Mouse (Mus musculus): Measurements from ENCODE around the gene Tle4. TPM values are rescaled to one million over a fixed set of nuclear protein-coding genes. Genes with fewer than 3 reads are reported as not detected.

The Tle4 gene
- polyA plus RNA-seq, 1 experiment from 2014 or later = 26.7 TPM

DNA sequence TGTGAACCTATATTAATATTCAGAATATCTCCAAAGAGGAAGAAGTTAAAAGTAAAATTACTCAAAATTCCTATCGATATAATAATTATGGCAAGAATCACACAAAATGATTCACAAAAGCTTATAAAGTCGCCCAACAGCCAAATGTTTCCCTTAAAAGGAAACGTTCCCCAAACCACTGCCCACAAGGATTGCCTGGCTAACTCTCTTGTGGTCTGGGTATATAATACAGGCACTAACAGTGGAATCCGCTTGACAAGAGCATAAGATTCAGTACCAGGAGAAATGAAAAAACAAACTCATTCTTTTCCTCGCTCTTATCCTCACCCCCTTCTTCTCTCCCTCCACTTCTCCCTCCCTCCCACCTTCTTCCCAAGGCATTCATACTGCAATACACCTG, 19.2 kb downstream of the Tle4 start:
- Histone ChIP-seq H3K4me1 (ENCODE audit: control insufficient read depth, insufficient read depth, low read length) (no peaks in the 10 kb centered on the region), H3K4me2 (ENCODE audit: low read length) (no peak overlapping the region)

DNA sequence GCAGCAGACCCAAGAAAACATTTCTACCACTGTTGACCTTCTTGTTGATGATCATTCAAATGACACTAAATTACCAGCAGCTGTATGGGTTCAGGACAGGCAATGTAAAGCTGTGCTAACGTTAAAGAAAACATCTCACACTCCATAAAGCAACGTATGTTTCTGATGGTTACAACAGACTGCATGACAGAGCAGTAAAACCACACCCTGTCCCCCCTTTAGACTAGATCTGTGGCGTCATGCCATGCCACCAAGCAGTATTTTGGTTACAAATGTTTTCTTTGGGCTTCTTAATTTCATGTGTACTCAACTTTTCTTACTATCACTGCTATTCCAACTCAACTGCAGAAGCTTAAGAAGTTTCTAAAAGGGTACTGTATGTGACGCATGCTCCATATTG, 19.8 kb downstream of the Tle4 start:
- H3K36me3 ChIP-seq (ENCODE audit: control insufficient read depth, insufficient read depth, low read length) = 0 out of 2 replicates have a peak, but pooled peaks cover 3% of the 10 kb centered on the region
- no peaks in the 10 kb centered on the region for H3K27me3 ChIP-seq (ENCODE audit: control insufficient read depth, insufficient read depth, low read depth, low read length)
- H3K27ac ChIP-seq (ENCODE audit: low read length) = no peak overlapping the region
- H3K9me3 ChIP-seq (replicated peaks; ENCODE audit: control insufficient read depth, low read length, poor library complexity, severe bottlenecking) = no peaks in the 10 kb centered on the region
- H3K9ac ChIP-seq (ENCODE audit: low read depth, low read length) = no peak overlapping the region
- H3K4me2 ChIP-seq (ENCODE audit: low read length) = no peak overlapping the region
- no peak overlapping the region for H3K4me3 ChIP-seq (ENCODE audit: low read depth, low read length)
- no peaks in the 10 kb centered on the region for H3K4me1 ChIP-seq (ENCODE audit: control insufficient read depth, insufficient read depth, low read length)
- WGBS = 93% methylated on average over 4 of the region's 4 CpGs
- ATAC-seq = no peak

More for the DNA sequence above, 19.2 kb downstream of the Tle4 start:
- Histone ChIP-seq H3K9ac (ENCODE audit: low read depth, low read length) (no peak overlapping the region), H3K4me3 (ENCODE audit: low read depth, low read length) (no peak overlapping the region), H3K27me3 (ENCODE audit: control insufficient read depth, insufficient read depth, low read depth, low read length) (no peaks in the 10 kb centered on the region), H3K27ac (ENCODE audit: low read length) (no peak overlapping the region), H3K9me3 (replicated peaks; ENCODE audit: control insufficient read depth, low read length, poor library complexity, severe bottlenecking) (no peaks in the 10 kb centered on the region), H3K36me3 (ENCODE audit: control insufficient read depth, insufficient read depth, low read length) (0 out of 2 replicates have a peak, but pooled peaks cover 3% of the 10 kb centered on the region)
- whole genome bisulfite sequencing = 89% methylated on average over 5 of the region's 5 CpGs
- ATAC-seq = no peak

DNA sequence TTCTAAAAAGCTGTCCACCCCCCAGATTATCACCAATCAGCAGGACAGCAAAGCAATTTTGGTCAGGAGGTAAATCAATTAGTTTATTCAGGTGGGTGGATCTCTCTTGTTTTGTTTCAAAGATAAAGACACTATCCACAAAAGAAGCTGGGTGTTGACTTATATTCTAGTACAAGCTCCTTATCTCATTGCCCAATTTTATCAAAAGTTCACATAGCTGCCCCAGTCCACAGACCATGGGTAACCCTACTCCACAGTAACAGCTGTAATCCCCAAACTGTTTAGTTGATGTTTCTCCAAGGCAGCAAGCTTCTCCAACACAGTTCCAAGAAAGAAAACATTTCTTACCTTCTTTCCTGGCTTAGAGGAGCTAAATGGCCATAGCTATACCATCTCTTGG, 21.5 kb downstream of the Tle4 start:
- Histone ChIP-seq H3K27me3 (ENCODE audit: control insufficient read depth, insufficient read depth, low read depth, low read length) (no peaks in the 10 kb centered on the region), H3K4me3 (ENCODE audit: low read depth, low read length) (no peak overlapping the region), H3K36me3 (ENCODE audit: control insufficient read depth, insufficient read depth, low read length) (0 out of 2 replicates have a peak, but pooled peaks cover 3% of the 10 kb centered on the region), H3K9ac (ENCODE audit: low read depth, low read length) (no peak overlapping the region), H3K4me2 (ENCODE audit: low read length) (no peak overlapping the region), H3K27ac (ENCODE audit: low read length) (no peak overlapping the region), H3K4me1 (ENCODE audit: control insufficient read depth, insufficient read depth, low read length) (no peaks in the 10 kb centered on the region), H3K9me3 (replicated peaks; ENCODE audit: control insufficient read depth, low read length, poor library complexity, severe bottlenecking) (no peaks in the 10 kb centered on the region)
- no peak for ATAC-seq

DNA sequence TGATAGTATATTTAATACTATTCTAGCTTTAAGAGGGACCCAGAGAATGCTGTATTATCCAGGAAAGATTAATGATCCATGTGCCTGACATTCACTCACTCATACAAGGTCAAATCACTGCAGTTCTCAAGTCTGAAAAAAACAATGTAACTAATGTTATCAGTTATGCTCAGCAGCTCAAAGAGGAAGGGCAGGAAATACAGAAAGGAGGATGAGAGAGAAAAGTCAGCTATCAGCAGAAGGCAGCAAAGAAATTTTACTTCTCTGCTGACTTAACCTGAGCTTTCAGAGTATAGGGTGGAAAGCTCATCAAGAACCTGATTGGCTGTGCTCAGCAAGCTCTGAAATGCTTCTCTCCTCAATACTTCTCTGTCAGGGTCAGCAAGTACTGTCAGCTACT, 29.0 kb downstream of the Tle4 start:
- no peak for ATAC-seq

DNA sequence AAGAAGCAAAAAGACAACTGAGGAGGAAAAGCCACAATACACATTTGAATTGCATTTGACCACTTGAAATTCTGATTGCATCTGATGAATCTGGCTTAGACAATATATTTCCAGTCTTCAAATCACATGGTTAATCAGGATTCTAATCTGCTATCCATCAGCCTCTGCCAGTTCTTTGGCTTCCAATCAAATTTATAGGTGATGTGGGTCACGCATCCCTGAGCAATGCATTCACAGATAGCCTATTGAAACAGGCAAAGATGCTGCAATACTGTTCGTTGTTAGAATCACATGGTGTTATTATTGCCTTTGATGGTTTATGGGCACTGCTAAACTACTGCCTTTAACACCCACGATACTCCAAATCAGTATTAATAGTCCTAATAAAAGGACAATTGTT, 30.8 kb downstream of the Tle4 start:
- H3K27ac ChIP-seq (ENCODE audit: low read length) = 0 out of 2 replicates have a peak overlapping the region, but pooled peaks have one; percentile 47

More for the DNA sequence above, 29.0 kb downstream of the Tle4 start:
- Histone ChIP-seq H3K9me3 (replicated peaks; ENCODE audit: control insufficient read depth, low read length, poor library complexity, severe bottlenecking) (no peaks in the 10 kb centered on the region), H3K4me2 (ENCODE audit: low read length) (no peak overlapping the region), H3K27ac (ENCODE audit: low read length) (no peak overlapping the region), H3K4me3 (ENCODE audit: low read depth, low read length) (no peak overlapping the region), H3K27me3 (ENCODE audit: control insufficient read depth, insufficient read depth, low read depth, low read length) (no peaks in the 10 kb centered on the region), H3K4me1 (ENCODE audit: control insufficient read depth, insufficient read depth, low read length) (peaks cover 15% of the 10 kb centered on the region), H3K36me3 (ENCODE audit: control insufficient read depth, insufficient read depth, low read length) (no peaks in the 10 kb centered on the region), H3K9ac (ENCODE audit: low read depth, low read length) (no peak overlapping the region)

DNA sequence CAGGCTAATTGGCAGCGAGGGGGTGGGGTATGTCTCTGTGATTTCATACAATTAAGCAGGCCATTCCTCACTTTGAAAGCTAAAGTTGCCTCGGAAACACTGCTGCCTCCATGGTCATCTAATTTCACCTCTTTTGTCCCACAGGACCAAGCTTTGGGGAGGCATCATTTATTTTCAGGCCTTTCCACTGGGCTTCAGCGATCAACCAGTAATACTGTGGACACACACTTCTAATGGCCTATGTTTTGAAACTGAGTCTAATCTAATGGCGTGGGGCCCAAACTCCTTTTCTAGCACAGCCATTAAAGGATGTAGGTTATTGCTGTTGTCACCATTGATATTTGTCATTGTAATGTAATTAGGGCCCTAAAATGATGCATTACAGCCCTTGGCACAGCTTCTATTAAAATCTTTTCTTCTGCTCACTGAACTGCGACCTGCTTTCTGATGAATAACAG, 31.3 kb downstream of the Tle4 start:
- H3K4me2 ChIP-seq (ENCODE audit: low read length) = no peak overlapping the region
- ATAC-seq = peak; percentile 44; the same call in 1 of the 2 replicates
- peaks cover 15% of the 10 kb centered on the region for H3K4me1 ChIP-seq (ENCODE audit: control insufficient read depth, insufficient read depth, low read length)
- no peak overlapping the region for H3K27ac ChIP-seq (ENCODE audit: low read length)
- no peaks in the 10 kb centered on the region for H3K36me3 ChIP-seq (ENCODE audit: control insufficient read depth, insufficient read depth, low read length)
- H3K9ac ChIP-seq (ENCODE audit: low read depth, low read length) = no peak overlapping the region
- no peaks in the 10 kb centered on the region for H3K9me3 ChIP-seq (replicated peaks; ENCODE audit: control insufficient read depth, low read length, poor library complexity, severe bottlenecking)
- 12% methylated on average over 5 of the region's 5 CpGs for WGBS
- no peaks in the 10 kb centered on the region for H3K27me3 ChIP-seq (ENCODE audit: control insufficient read depth, insufficient read depth, low read depth, low read length)
- no peak overlapping the region for H3K4me3 ChIP-seq (ENCODE audit: low read depth, low read length)

More for the DNA sequence above, 30.8 kb downstream of the Tle4 start:
- H3K9ac ChIP-seq (ENCODE audit: low read depth, low read length) = no peak overlapping the region
- no peaks in the 10 kb centered on the region for H3K36me3 ChIP-seq (ENCODE audit: control insufficient read depth, insufficient read depth, low read length)
- no peak for ATAC-seq
- 21% methylated on average over 3 of the region's 3 CpGs for WGBS
- H3K4me1 ChIP-seq (ENCODE audit: control insufficient read depth, insufficient read depth, low read length) = peaks cover 15% of the 10 kb centered on the region
- H3K9me3 ChIP-seq (replicated peaks; ENCODE audit: control insufficient read depth, low read length, poor library complexity, severe bottlenecking) = no peaks in the 10 kb centered on the region
- no peak overlapping the region for H3K4me3 ChIP-seq (ENCODE audit: low read depth, low read length)
- H3K27me3 ChIP-seq (ENCODE audit: control insufficient read depth, insufficient read depth, low read depth, low read length) = no peaks in the 10 kb centered on the region
- no peak overlapping the region for H3K4me2 ChIP-seq (ENCODE audit: low read length)

DNA sequence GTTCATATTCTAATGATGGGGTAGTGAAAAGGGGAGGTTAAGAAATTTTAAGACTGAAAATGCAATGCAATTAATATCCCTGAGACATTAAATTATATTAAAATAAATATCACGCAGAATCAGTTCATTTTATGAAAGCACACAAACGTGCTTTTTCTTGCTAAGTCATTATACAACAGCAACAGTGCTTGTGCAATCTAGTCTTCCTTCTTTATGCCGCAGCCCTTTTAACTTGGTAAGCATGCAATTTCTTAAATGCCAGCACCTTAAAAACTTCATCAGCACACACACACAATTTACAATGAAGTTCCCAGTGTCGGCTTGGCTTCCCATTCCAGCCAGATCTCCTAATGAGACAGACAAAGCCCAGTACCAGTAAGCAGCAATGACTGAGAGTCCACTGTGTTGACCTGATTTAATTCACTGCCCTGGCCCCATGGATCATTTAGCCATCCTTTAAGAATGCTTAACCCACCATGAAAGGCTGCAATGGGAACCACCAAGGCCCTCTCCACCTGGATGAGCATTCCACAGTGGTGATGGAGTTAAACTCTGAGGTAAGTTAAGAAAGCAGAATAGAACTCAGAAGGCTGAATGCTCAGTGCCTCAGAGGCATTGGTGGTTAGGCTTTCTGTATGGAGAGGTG, 32.3 kb downstream of the Tle4 start:
- H3K4me1 ChIP-seq (ENCODE audit: control insufficient read depth, insufficient read depth, low read length) = peaks cover 15% of the 10 kb centered on the region
- no peak overlapping the region for H3K4me3 ChIP-seq (ENCODE audit: low read depth, low read length)
- ATAC-seq = no peak
- no peak overlapping the region for H3K27ac ChIP-seq (ENCODE audit: low read length)
- H3K4me2 ChIP-seq (ENCODE audit: low read length) = no peak overlapping the region
- no peaks in the 10 kb centered on the region for H3K36me3 ChIP-seq (ENCODE audit: control insufficient read depth, insufficient read depth, low read length)
- no peaks in the 10 kb centered on the region for H3K27me3 ChIP-seq (ENCODE audit: control insufficient read depth, insufficient read depth, low read depth, low read length)
- no peaks in the 10 kb centered on the region for H3K9me3 ChIP-seq (replicated peaks; ENCODE audit: control insufficient read depth, low read length, poor library complexity, severe bottlenecking)
- H3K9ac ChIP-seq (ENCODE audit: low read depth, low read length) = no peak overlapping the region
- 33% methylated on average over 4 of the region's 4 CpGs for WGBS

DNA sequence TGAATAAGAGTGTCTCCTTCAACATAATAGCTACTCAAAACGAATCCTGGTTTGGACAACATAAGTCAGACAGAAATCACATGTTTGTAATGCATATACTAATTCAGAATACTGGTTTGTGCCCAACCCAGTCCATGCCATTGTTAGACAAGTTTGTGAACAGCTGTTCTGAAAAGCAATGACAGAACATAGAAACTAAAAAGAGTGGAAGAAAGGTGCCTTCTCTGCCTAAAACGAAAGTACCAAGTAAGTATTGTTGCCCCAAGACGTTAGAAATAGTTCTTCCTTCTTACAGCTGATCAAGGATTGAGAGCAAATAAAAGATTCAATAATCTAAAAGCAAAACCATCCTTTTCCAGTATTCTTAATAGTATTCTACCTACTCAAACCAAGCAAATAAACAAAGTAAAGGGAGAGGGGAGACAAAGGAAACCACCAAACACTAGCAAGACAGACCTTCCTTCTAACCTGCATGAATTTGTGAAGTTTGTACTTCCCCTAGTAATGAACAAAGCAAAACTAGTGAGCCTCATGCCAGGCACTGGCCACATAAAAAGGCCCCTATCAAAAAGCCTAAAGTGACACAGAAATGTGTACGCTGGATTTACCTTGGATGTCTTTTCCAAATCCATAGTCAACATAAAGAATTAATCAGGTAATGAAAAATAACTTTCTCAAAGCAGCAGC, 34.4 kb downstream of the Tle4 start:
- 84% methylated on average over 4 of the region's 4 CpGs for WGBS
- H3K4me1 ChIP-seq (ENCODE audit: control insufficient read depth, insufficient read depth, low read length) = peaks cover 15% of the 10 kb centered on the region
- H3K9me3 ChIP-seq (replicated peaks; ENCODE audit: control insufficient read depth, low read length, poor library complexity, severe bottlenecking) = no peaks in the 10 kb centered on the region
- H3K36me3 ChIP-seq (ENCODE audit: control insufficient read depth, insufficient read depth, low read length) = no peaks in the 10 kb centered on the region
- H3K9ac ChIP-seq (ENCODE audit: low read depth, low read length) = no peak overlapping the region
- no peaks in the 10 kb centered on the region for H3K27me3 ChIP-seq (ENCODE audit: control insufficient read depth, insufficient read depth, low read depth, low read length)
- ATAC-seq = no peak
- no peak overlapping the region for H3K27ac ChIP-seq (ENCODE audit: low read length)
- H3K4me3 ChIP-seq (ENCODE audit: low read depth, low read length) = no peak overlapping the region
- no peak overlapping the region for H3K4me2 ChIP-seq (ENCODE audit: low read length)

DNA sequence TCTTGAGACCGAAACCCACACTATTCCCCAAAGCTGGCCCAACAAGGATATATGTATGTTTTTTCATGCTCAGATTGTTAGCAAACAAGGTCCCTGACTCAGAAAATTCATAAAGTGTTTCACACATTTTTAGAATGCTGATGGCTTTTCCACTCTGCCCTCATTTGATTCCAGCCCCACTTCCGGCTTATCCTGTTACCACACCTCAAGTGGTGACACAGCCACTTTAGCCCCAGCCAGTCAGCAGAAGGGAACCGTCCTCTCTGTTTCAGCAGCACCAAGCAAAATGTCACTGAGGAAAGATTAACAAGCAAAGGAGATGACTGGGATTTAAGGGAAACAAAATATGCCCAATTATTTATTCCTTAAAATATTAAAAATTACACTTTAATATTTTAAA, 50.0 kb downstream of the Tle4 start:
- ATAC-seq = no peak
- H3K4me1 ChIP-seq (ENCODE audit: control insufficient read depth, insufficient read depth, low read length) = no peaks in the 10 kb centered on the region; the same call in 1 of the 2 replicates

More for the DNA sequence above, 50.0 kb downstream of the Tle4 start:
- H3K27ac ChIP-seq (ENCODE audit: low read length) = no peak overlapping the region
- no peak overlapping the region for H3K4me2 ChIP-seq (ENCODE audit: low read length)
- WGBS = 79% methylated on average over 3 of the region's 3 CpGs
- H3K9ac ChIP-seq (ENCODE audit: low read depth, low read length) = no peak overlapping the region
- no peaks in the 10 kb centered on the region for H3K9me3 ChIP-seq (replicated peaks; ENCODE audit: control insufficient read depth, low read length, poor library complexity, severe bottlenecking)
- no peaks in the 10 kb centered on the region for H3K27me3 ChIP-seq (ENCODE audit: control insufficient read depth, insufficient read depth, low read depth, low read length)
- no peaks in the 10 kb centered on the region for H3K36me3 ChIP-seq (ENCODE audit: control insufficient read depth, insufficient read depth, low read length)
- H3K4me3 ChIP-seq (ENCODE audit: low read depth, low read length) = no peak overlapping the region
